Mouse (Mus musculus): ENCODE results near the gene Btbd9.

DNA sequence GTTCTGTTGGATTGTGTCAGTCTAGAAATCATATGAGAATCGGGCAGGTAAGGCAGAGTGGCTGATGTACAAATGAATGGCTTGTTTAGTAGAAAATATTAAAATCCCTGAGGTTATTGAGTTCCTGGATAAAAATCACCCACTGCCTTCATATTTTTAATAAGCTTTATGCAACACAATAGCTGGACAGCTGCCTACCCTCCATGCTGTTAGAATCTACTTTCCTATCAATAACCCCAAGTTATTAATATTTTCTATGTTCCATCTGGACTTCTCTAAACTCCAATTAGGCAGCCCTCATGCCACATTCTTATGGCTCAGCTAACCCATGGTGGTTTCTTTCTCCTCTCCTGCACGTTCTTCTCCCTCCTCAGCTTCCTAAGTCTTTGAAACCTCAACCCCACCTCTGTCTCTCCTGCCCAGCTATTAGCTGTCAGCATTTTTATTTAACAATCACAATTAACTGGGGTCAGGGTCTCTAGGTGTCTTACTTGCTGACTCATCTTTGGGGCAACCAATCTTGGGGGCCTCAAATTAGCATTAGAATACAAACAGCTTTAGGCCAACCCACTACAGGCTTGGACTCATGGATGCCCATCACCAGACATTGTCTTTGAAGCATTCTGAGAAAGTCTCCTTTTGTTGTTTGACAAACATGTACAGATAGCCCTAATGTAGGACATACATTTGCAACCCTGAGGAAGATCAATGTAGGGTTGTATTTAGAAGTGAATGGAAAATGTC is 7.1 kb upstream of the Btbd9 start:
- TF ChIP-seq POLR2A (IDR thresholded peaks at IDR 0.05; ENCODE audit: low read depth, low read length) = no peak
- no peak for TF ChIP-seq CTCF (IDR thresholded peaks at IDR 0.05; ENCODE audit: extremely low read depth, insufficient read length, insufficient replicate concordance, low read depth, low read length)

All from small intestine, adult 2 months (tissue).